Mouse (Mus musculus): Measurements from ENCODE around the gene Tecr. TPM values are rescaled to one million over a fixed set of nuclear protein-coding genes. Genes with fewer than 3 reads are reported as not detected.

The Tecr gene
- total and polyA plus RNA-seq, 3 experiments, result 111 to 199 (median 171) TPM

- DNase-seq (ENCODE audit: extremely low read depth), result no peak
- Histone ChIP-seq H3K36me3 (replicated peaks in 1 of 2; ENCODE audit: control insufficient read depth in 1 of 2, insufficient read depth in 1 of 2, low read length in 1 of 2) (peaks cover 0 to 2% of the 10 kb centered on the region in 2 experiments), H3K27me3 (replicated peaks) (no peaks in the 10 kb centered on the region), H3K79me2 (replicated peaks; ENCODE audit: control insufficient read depth, extremely low read depth, insufficient read depth, poor library complexity, severe bottlenecking) (peaks cover 13% of the 10 kb centered on the region), H3K4me3 (replicated peaks in 1 of 3; ENCODE audit: low read depth in 2 of 3, low read length in 2 of 3, poor library complexity in 1 of 3) (no peak overlapping the region), H3K27ac (ENCODE audit: insufficient read depth, low read depth) (no peak overlapping the region), H3K4me1 (ENCODE audit: control insufficient read depth in 1 of 2, insufficient read depth in 2 of 2) (peaks cover 6 to 17% of the 10 kb centered on the region in 2 experiments), H3K4me2 (ENCODE audit: insufficient read depth, low read depth, poor library complexity, severe bottlenecking) (no peak overlapping the region), H3K9me3 (replicated peaks; ENCODE audit: low read length) (no peaks in the 10 kb centered on the region), H3K9ac (ENCODE audit: insufficient read depth, low read depth) (no peak overlapping the region)
- no peak for TF ChIP-seq POLR2AphosphoS2 (IDR thresholded peaks at IDR 0.05; ENCODE audit: low read depth, low read length)
- no peak for TF ChIP-seq HCFC1 (IDR thresholded peaks at IDR 0.05; ENCODE audit: low read depth, low read length)
- TF ChIP-seq BHLHE40 (IDR thresholded peaks at IDR 0.05; ENCODE audit: low read depth, low read length), result no peak
- TF ChIP-seq ETS1 (conservative IDR thresholded peaks at IDR 0.05; ENCODE audit: low read depth, low read length), result no peak
- in situ Hi-C loops (cut with MboI; ENCODE audit: low pct_ligation_motif_present, low pct_unique_long_range_greater_than_20kb, low sequenced_read_pairs) (no loop called here), dilution Hi-C loops (cut with MboI; ENCODE audit: extremely low pct_ligation_motif_present, extremely low pct_unique_long_range_greater_than_20kb, low sequenced_read_pairs) (no loop called here)
Measured at GRCm38 (mm10) chr8:83563246-83563645, 44.5 kb downstream of the Tecr start.

GRCm38 (mm10) chr8:83562669-83563068, 45.1 kb downstream of the Tecr start:
- H3K4me3 ChIP-seq (replicated peaks in 1 of 3; ENCODE audit: low read depth in 2 of 3, low read length in 2 of 3, poor library complexity in 1 of 3), result no peak overlapping the region
- in situ Hi-C loops (cut with MboI; ENCODE audit: low pct_ligation_motif_present, low pct_unique_long_range_greater_than_20kb, low sequenced_read_pairs), result no loop called here
- dilution Hi-C loops (cut with MboI; ENCODE audit: extremely low pct_ligation_motif_present, extremely low pct_unique_long_range_greater_than_20kb, low sequenced_read_pairs), result no loop called here
- no peak for DNase-seq (ENCODE audit: extremely low read depth)
- no peaks in the 10 kb centered on the region for H3K36me3 ChIP-seq (replicated peaks in 1 of 2; ENCODE audit: control insufficient read depth in 1 of 2, insufficient read depth in 1 of 2, low read length in 1 of 2)
- H3K27ac ChIP-seq (ENCODE audit: insufficient read depth, low read depth), result no peak overlapping the region
- no peak overlapping the region for H3K4me2 ChIP-seq (ENCODE audit: insufficient read depth, low read depth, poor library complexity, severe bottlenecking)
- peaks cover 1 to 11% of the 10 kb centered on the region in 2 experiments; a peak in 3 of 4 replicates for H3K4me1 ChIP-seq (ENCODE audit: control insufficient read depth in 1 of 2, insufficient read depth in 2 of 2)
- H3K27me3 ChIP-seq (replicated peaks), result no peaks in the 10 kb centered on the region
- TF ChIP-seq HCFC1 (IDR thresholded peaks at IDR 0.05; ENCODE audit: low read depth, low read length) (no peak), SMC3 (IDR thresholded peaks at IDR 0.05; ENCODE audit: low read depth, low read length) (no peak), POLR2A (IDR thresholded peaks at IDR 0.05; ENCODE audit: low read depth, low read length) (no peak)
- no peaks in the 10 kb centered on the region for H3K9me3 ChIP-seq (replicated peaks; ENCODE audit: low read length)
- no peak overlapping the region for H3K9ac ChIP-seq (ENCODE audit: insufficient read depth, low read depth)
- H3K79me2 ChIP-seq (replicated peaks; ENCODE audit: control insufficient read depth, extremely low read depth, insufficient read depth, poor library complexity, severe bottlenecking), result peaks cover 7% of the 10 kb centered on the region

GRCm38 (mm10) chr8:83535736-83536135, 72.0 kb downstream of the Tecr start, which contains the start of gene Olfr370:
Gene Olfr370 (plus strand): TSS chr8:83535780.
- Histone ChIP-seq H3K79me2 (replicated peaks; ENCODE audit: control insufficient read depth, extremely low read depth, insufficient read depth, poor library complexity, severe bottlenecking) (no peaks in the 10 kb centered on the region), H3K9me3 (replicated peaks; ENCODE audit: low read length) (no peaks in the 10 kb centered on the region), H3K36me3 (replicated peaks in 1 of 2; ENCODE audit: control insufficient read depth in 1 of 2, insufficient read depth in 1 of 2, low read length in 1 of 2) (no peaks in the 10 kb centered on the region), H3K4me1 (ENCODE audit: control insufficient read depth in 1 of 2, insufficient read depth in 2 of 2) (no peaks in the 10 kb centered on the region), H3K9ac (ENCODE audit: insufficient read depth, low read depth) (no peak within 1 kb of the TSS), H3K27ac (ENCODE audit: insufficient read depth, low read depth) (no peak within 1 kb of the TSS), H3K4me3 (replicated peaks in 1 of 3; ENCODE audit: low read depth in 2 of 3, low read length in 2 of 3, poor library complexity in 1 of 3) (no peak within 1 kb of the TSS), H3K4me2 (ENCODE audit: insufficient read depth, low read depth, poor library complexity, severe bottlenecking) (no peak within 1 kb of the TSS), H3K27me3 (replicated peaks) (peaks cover 27% of the 10 kb centered on the region)
- no peak for TF ChIP-seq HCFC1 (IDR thresholded peaks at IDR 0.05; ENCODE audit: low read depth, low read length)
- no peak for TF ChIP-seq GABPA (IDR thresholded peaks at IDR 0.05; ENCODE audit: insufficient replicate concordance, low read depth, low read length)
- no peak for TF ChIP-seq ZC3H11A (IDR thresholded peaks at IDR 0.05; ENCODE audit: low read depth, low read length)
- TF ChIP-seq KAT2A (IDR thresholded peaks at IDR 0.05; ENCODE audit: insufficient replicate concordance, low read length), result no peak
- TF ChIP-seq IRF4 (IDR thresholded peaks at IDR 0.05; ENCODE audit: low read depth, low read length), result no peak
- TF ChIP-seq MEF2A (IDR thresholded peaks at IDR 0.05; ENCODE audit: borderline replicate concordance, low read depth, low read length), result no peak
- no peak for TF ChIP-seq TBP (conservative IDR thresholded peaks at IDR 0.05; ENCODE audit: low read depth, low read length)
- TF ChIP-seq EP300 (IDR thresholded peaks at IDR 0.05; ENCODE audit: low read length), result no peak
- no peak for TF ChIP-seq CTCF (conservative IDR thresholded peaks at IDR 0.05 in 1 of 2, IDR thresholded peaks at IDR 0.05 in 1 of 2; ENCODE audit: low read depth in 2 of 2, low read length in 2 of 2)
- TF ChIP-seq POLR2AphosphoS2 (IDR thresholded peaks at IDR 0.05; ENCODE audit: low read depth, low read length), result no peak
- TF ChIP-seq NELFE (IDR thresholded peaks at IDR 0.05; ENCODE audit: low read depth, low read length), result no peak
- no peak for TF ChIP-seq JUN (IDR thresholded peaks at IDR 0.05; ENCODE audit: insufficient read depth, low read depth, low read length)
- TF ChIP-seq ZKSCAN1 (IDR thresholded peaks at IDR 0.05; ENCODE audit: borderline replicate concordance, low read depth, low read length), result no peak
- TF ChIP-seq MAZ (IDR thresholded peaks at IDR 0.05; ENCODE audit: low read depth, low read length), result no peak
- dilution Hi-C loops (cut with MboI; ENCODE audit: extremely low pct_ligation_motif_present, extremely low pct_unique_long_range_greater_than_20kb, low sequenced_read_pairs) (no loop called here), in situ Hi-C loops (cut with MboI; ENCODE audit: low pct_ligation_motif_present, low pct_unique_long_range_greater_than_20kb, low sequenced_read_pairs) (no loop called here)
- no peak for DNase-seq (ENCODE audit: extremely low read depth)

Data from CH12.LX (cell line).